Comparison of ENCODE assay signal across 8 mouse cellular contexts in genomic region chr11:32532765-32533481, GRCm38 (mm10). TPM values are rescaled to one million over a fixed set of nuclear protein-coding genes. Genes with fewer than 3 reads are reported as not detected.
A peak's percentile ranks its signal among the peaks of the same experiment; 100 is the strongest.
DNase-seq lines count a peak whose midpoint lies in the region; ATAC-seq lines count a peak whose summit lies in the region.

Gene Stk10, plus strand, starts transcription at chr11:32533305.

- H3K27me3 ChIP-seq in hindbrain, embryonic 15.5 days: peaks cover 8% of the 10 kb centered on the region

- DNase-seq in R1 (ENCODE audit: low read depth, low spot score): peak; percentile 88
- DNase-seq in cerebellum, postnatal 14 days: peak; percentile 78 to 87
- peak; percentile 84 to 90 for DNase-seq in frontal cortex, postnatal 36 days (ENCODE audit: low spot score in 2 of 2)
- DNase-seq in left cerebral cortex, adult 11 months (ENCODE audit: low spot score): peak; percentile 79
- peak; percentile 94 for DNase-seq in lung, postnatal 36 days
- peak; percentile 77 for DNase-seq in retina, embryonic 14.5 days (ENCODE audit: low spot score)
- DNase-seq in thymus, postnatal 36 days: peak; percentile 92 to 96

- under 1% methylated on average over 52 of the region's 82 CpGs for WGBS in hindbrain, embryonic 15.5 days

- H3K36me3 ChIP-seq in hindbrain, embryonic 15.5 days: no peaks in the 10 kb centered on the region

- peak within 1 kb of the TSS; percentile 66 for H3K9ac ChIP-seq in hindbrain, embryonic 15.5 days

- H3K4me3 ChIP-seq in hindbrain, embryonic 15.5 days: peak within 1 kb of the TSS; percentile 58

- peaks cover 30% of the 10 kb centered on the region for H3K4me1 ChIP-seq in hindbrain, embryonic 15.5 days (replicated peaks)

- no peaks in the 10 kb centered on the region for H3K9me3 ChIP-seq in hindbrain, embryonic 15.5 days

- H3K27ac ChIP-seq in hindbrain, embryonic 15.5 days (replicated peaks): 0 out of 2 replicates have a peak within 1 kb of the TSS, but pooled peaks have one; percentile 27

- peak; percentile 94 for ATAC-seq in hindbrain, embryonic 15.5 days (ENCODE audit: low FRiP score, low read depth)

- peak within 1 kb of the TSS; percentile 92 for H3K4me2 ChIP-seq in hindbrain, embryonic 15.5 days

RNA-seq across cellular contexts. Expression of gene Stk10, which starts in this region (rescaled TPM):
- 2.0 and 2.8 TPM in 2 replicates for polyA plus RNA-seq in hindbrain, embryonic 15.5 days (2015; fragmentation: Nextera tagmentation; extraction: Ambion mirVana)

Comparison
In these comparisons a context has a peak if more than half of its experiments do, and no peak if none do; other contexts are left out.
1. Peak in every context shown above with its lines: DNase-seq, ATAC-seq, H3K4me3 ChIP-seq and H3K27ac ChIP-seq.